8 mouse cellular contexts compared by ENCODE assay signal in genomic region chr6:148896507-148896851, GRCm38 (mm10). TPM values are rescaled to one million over a fixed set of nuclear protein-coding genes. Genes with fewer than 3 reads are reported as not detected.
DNase-seq lines count a peak whose midpoint lies in the region; ATAC-seq and TF ChIP-seq lines count a peak whose summit lies in the region.

No protein-coding gene starts in this region.

- H3K4me1 ChIP-seq in lung, embryonic 14.5 days (ENCODE audit: insufficient read depth), result no peaks in the 10 kb centered on the region
- peaks cover 4% of the 10 kb centered on the region; the same call in 1 of the 2 replicates for H3K4me1 ChIP-seq in embryonic facial prominence, embryonic 14.5 days (ENCODE audit: control insufficient read depth, insufficient read depth, low read length)
- no peaks in the 10 kb centered on the region for H3K4me1 ChIP-seq in intestine, embryonic 16.5 days (ENCODE audit: control insufficient read depth, insufficient read depth, low read length)
- peaks cover 7% of the 10 kb centered on the region for H3K4me1 ChIP-seq in neural tube, embryonic 14.5 days (ENCODE audit: control insufficient read depth, insufficient read depth, low read length)

- H3K36me3 ChIP-seq in lung, embryonic 14.5 days (ENCODE audit: insufficient read depth), result no peaks in the 10 kb centered on the region
- H3K36me3 ChIP-seq in embryonic facial prominence, embryonic 14.5 days (ENCODE audit: control insufficient read depth, insufficient read depth, low read length), result no peaks in the 10 kb centered on the region
- H3K36me3 ChIP-seq in intestine, embryonic 16.5 days (ENCODE audit: control insufficient read depth, insufficient read depth, low read length), result no peaks in the 10 kb centered on the region
- no peaks in the 10 kb centered on the region for H3K36me3 ChIP-seq in neural tube, embryonic 14.5 days (ENCODE audit: control insufficient read depth, insufficient read depth, low read length)

- H3K4me2 ChIP-seq in lung, embryonic 14.5 days, result peak overlapping the region; percentile 72
- peak overlapping the region; percentile 72 for H3K4me2 ChIP-seq in embryonic facial prominence, embryonic 14.5 days (ENCODE audit: low read depth, low read length)
- H3K4me2 ChIP-seq in intestine, embryonic 16.5 days (ENCODE audit: low read depth, low read length), result peak overlapping the region; percentile 89
- H3K4me2 ChIP-seq in neural tube, embryonic 14.5 days (ENCODE audit: low read depth, low read length), result peak overlapping the region; percentile 91

- no peaks in the 10 kb centered on the region for H3K27me3 ChIP-seq in lung, embryonic 14.5 days (ENCODE audit: insufficient read depth, low read length)
- no peaks in the 10 kb centered on the region for H3K27me3 ChIP-seq in embryonic facial prominence, embryonic 14.5 days (replicated peaks; ENCODE audit: control insufficient read depth, insufficient read depth, low read length)
- no peaks in the 10 kb centered on the region for H3K27me3 ChIP-seq in intestine, embryonic 16.5 days (replicated peaks; ENCODE audit: control insufficient read depth, insufficient read depth, low read length)
- no peaks in the 10 kb centered on the region for H3K27me3 ChIP-seq in neural tube, embryonic 14.5 days (ENCODE audit: control insufficient read depth, insufficient read depth, low read length)

- H3K9ac ChIP-seq in lung, embryonic 14.5 days, result peak overlapping the region; percentile 72
- H3K9ac ChIP-seq in embryonic facial prominence, embryonic 14.5 days (ENCODE audit: low read depth, low read length), result peak overlapping the region; percentile 80
- H3K9ac ChIP-seq in intestine, embryonic 16.5 days (ENCODE audit: low read depth, low read length), result peak overlapping the region; percentile 84
- peak overlapping the region; percentile 58 for H3K9ac ChIP-seq in neural tube, embryonic 14.5 days (replicated peaks; ENCODE audit: low read depth, low read length)

- peak; percentile 22 for ATAC-seq in lung, embryonic 14.5 days (ENCODE audit: insufficient read depth)
- peak; percentile 23 for ATAC-seq in embryonic facial prominence, embryonic 14.5 days (ENCODE audit: low read depth)
- ATAC-seq in intestine, embryonic 16.5 days, result peak; percentile 49
- ATAC-seq in neural tube, embryonic 14.5 days (ENCODE audit: low read depth), result peak; percentile 45

- 43% methylated on average over 6 of the region's 6 CpGs for WGBS in lung, embryonic 14.5 days
- WGBS in embryonic facial prominence, embryonic 14.5 days, result 58% methylated on average over 6 of the region's 6 CpGs
- WGBS in intestine, embryonic 16.5 days, result 48% methylated on average over 6 of the region's 6 CpGs
- 52% methylated on average over 6 of the region's 6 CpGs for WGBS in neural tube, embryonic 14.5 days

- TF ChIP-seq CTCF in lung, embryonic 14.5 days (IDR thresholded peaks at IDR 0.05; ENCODE audit: low read depth), result no peak

- peak overlapping the region; percentile 69 for H3K4me3 ChIP-seq in lung, embryonic 14.5 days (ENCODE audit: low read depth, low read length)
- H3K4me3 ChIP-seq in embryonic facial prominence, embryonic 14.5 days (ENCODE audit: low read depth, low read length), result peak overlapping the region; percentile 74
- peak overlapping the region; percentile 75 for H3K4me3 ChIP-seq in intestine, embryonic 16.5 days (ENCODE audit: low read length)
- peak overlapping the region; percentile 59 for H3K4me3 ChIP-seq in neural tube, embryonic 14.5 days (ENCODE audit: low read depth, low read length)

- peak overlapping the region; percentile 83 for H3K27ac ChIP-seq in lung, embryonic 14.5 days (ENCODE audit: low read depth)
- H3K27ac ChIP-seq in embryonic facial prominence, embryonic 14.5 days (replicated peaks; ENCODE audit: low read depth, low read length), result peak overlapping the region; percentile 82
- peak overlapping the region; percentile 65 for H3K27ac ChIP-seq in intestine, embryonic 16.5 days (ENCODE audit: low read length)
- H3K27ac ChIP-seq in neural tube, embryonic 14.5 days (ENCODE audit: low read depth, low read length), result peak overlapping the region; percentile 81

- no peak for DNase-seq in lung, embryonic 14.5 days
- DNase-seq in lung, postnatal 25 days (ENCODE audit: low spot score), result no peak
- DNase-seq in embryonic facial prominence, embryonic 14.5 days (ENCODE audit: low spot score), result no peak
- DNase-seq in natural killer cell, adult 2 months (ENCODE audit: low spot score in 2 of 2), result no peak
- no peak for DNase-seq in kidney, postnatal 25 days
- DNase-seq in embryo, embryonic 9.5 days (ENCODE audit: extremely low spot score), result no peak

- H3K9me3 ChIP-seq in lung, embryonic 14.5 days (ENCODE audit: low read depth, low read length), result no peaks in the 10 kb centered on the region
- no peaks in the 10 kb centered on the region for H3K9me3 ChIP-seq in embryonic facial prominence, embryonic 14.5 days (ENCODE audit: control insufficient read depth, low read length)
- no peaks in the 10 kb centered on the region for H3K9me3 ChIP-seq in intestine, embryonic 16.5 days (ENCODE audit: control insufficient read depth, low read length)
- H3K9me3 ChIP-seq in neural tube, embryonic 14.5 days (ENCODE audit: control insufficient read depth, low read length), result no peaks in the 10 kb centered on the region

RNA-seq across cellular contexts. Expression of gene Caprin2, which starts 0.4 kb away (rescaled TPM):
- polyA plus RNA-seq in lung, embryonic 14.5 days (2014; fragmentation: Nextera tagmentation; extraction: Ambion mirVana), result 10.4 and 11.2 TPM in 2 replicates
- 10.1 TPM in 2 replicates for polyA plus RNA-seq in embryonic facial prominence, embryonic 14.5 days (2014; fragmentation: Nextera tagmentation; extraction: Ambion mirVana)
- 12.1 and 14.1 TPM in 2 replicates for polyA plus RNA-seq in intestine, embryonic 16.5 days (2015; fragmentation: Nextera tagmentation; extraction: Ambion mirVana)
- polyA plus RNA-seq in neural tube, embryonic 14.5 days (2014; fragmentation: Nextera tagmentation; extraction: Ambion mirVana), result 9.1 and 10.2 TPM in 2 replicates

RNA-seq across cellular contexts. Expression of gene Sinhcaf, which starts 49.8 kb away (rescaled TPM):
- 150 and 151 TPM in 2 replicates for polyA plus RNA-seq in lung, embryonic 14.5 days (2014; fragmentation: Nextera tagmentation; extraction: Ambion mirVana)
- polyA plus RNA-seq in embryonic facial prominence, embryonic 14.5 days (2014; fragmentation: Nextera tagmentation; extraction: Ambion mirVana), result 62.4 and 72.0 TPM in 2 replicates
- 76.8 and 88.5 TPM in 2 replicates for polyA plus RNA-seq in intestine, embryonic 16.5 days (2015; fragmentation: Nextera tagmentation; extraction: Ambion mirVana)
- 35.5 and 56.0 TPM in 2 replicates for polyA plus RNA-seq in neural tube, embryonic 14.5 days (2014; fragmentation: Nextera tagmentation; extraction: Ambion mirVana)
